Mouse (Mus musculus) midbrain, embryonic 10.5 days (tissue): ENCODE results near the gene March2. TPM values are rescaled to one million over a fixed set of nuclear protein-coding genes. Genes with fewer than 3 reads are reported as not detected.
"Not testable (repeated sequence)": the region's sequence is repeated elsewhere in the genome, so short reads cannot be mapped to it uniquely, and the experiment has no call there.

Experiments used
- DNase-seq: peaks from one replicate; pipeline ENCODE4 v3.0.0-alpha.2; 2017; ENCODE audit warnings: low spot score
- H3K27ac ChIP-seq: fragments of 300-500 bp; sonication (generic); replicated peaks from 2 replicates; pipeline ENCODE4 v1.5.1; 2016; ENCODE audit warnings: mild to moderate bottlenecking
- H3K27me3 ChIP-seq: fragments of 300-500 bp; sonication (generic); 2 replicates; pipeline ENCODE4 v1.6.1; 2016; ENCODE audit warnings: low read depth, mild to moderate bottlenecking; ENCODE audit not compliant: poor library complexity, severe bottlenecking
- H3K36me3 ChIP-seq: fragments of 300-500 bp; sonication (generic); 2 replicates; pipeline ENCODE4 v1.6.1; 2016; ENCODE audit warnings: mild to moderate bottlenecking, moderate library complexity
- H3K4me1 ChIP-seq: fragments of 300-500 bp; sonication (generic); 2 replicates; pipeline ENCODE4 v1.6.1; 2016
- H3K4me3 ChIP-seq: fragments of 300-500 bp; sonication (generic); 2 replicates; pipeline ENCODE4 v1.5.1; 2016; ENCODE audit warnings: mild to moderate bottlenecking, moderate library complexity
- H3K9me3 ChIP-seq: fragments of 300-500 bp; sonication (generic); replicated peaks from 2 replicates; pipeline ENCODE4 v1.6.1; 2016; ENCODE audit warnings: mild to moderate bottlenecking
- WGBS: fragments of 180-500 bp; shearing (Covaris S2); methylation state at CpG from one replicate; pipeline ENCODE4 v1.1.7; 2016; 5-methylcytosine and 5-hydroxymethylcytosine counted together
- polyA plus RNA-seq: library from polyadenylated mRNA; unstranded; fragments of >200 nt; fragmentation: Nextera tagmentation; extraction: Ambion mirVana; gene quantifications from 2 replicates; pipeline ENCODE4 v1.2.1, GENCODE M21; 2016

Gene March2
- polyA plus RNA-seq, 1 experiment from 2014 or later = 35.5 TPM

DNA sequence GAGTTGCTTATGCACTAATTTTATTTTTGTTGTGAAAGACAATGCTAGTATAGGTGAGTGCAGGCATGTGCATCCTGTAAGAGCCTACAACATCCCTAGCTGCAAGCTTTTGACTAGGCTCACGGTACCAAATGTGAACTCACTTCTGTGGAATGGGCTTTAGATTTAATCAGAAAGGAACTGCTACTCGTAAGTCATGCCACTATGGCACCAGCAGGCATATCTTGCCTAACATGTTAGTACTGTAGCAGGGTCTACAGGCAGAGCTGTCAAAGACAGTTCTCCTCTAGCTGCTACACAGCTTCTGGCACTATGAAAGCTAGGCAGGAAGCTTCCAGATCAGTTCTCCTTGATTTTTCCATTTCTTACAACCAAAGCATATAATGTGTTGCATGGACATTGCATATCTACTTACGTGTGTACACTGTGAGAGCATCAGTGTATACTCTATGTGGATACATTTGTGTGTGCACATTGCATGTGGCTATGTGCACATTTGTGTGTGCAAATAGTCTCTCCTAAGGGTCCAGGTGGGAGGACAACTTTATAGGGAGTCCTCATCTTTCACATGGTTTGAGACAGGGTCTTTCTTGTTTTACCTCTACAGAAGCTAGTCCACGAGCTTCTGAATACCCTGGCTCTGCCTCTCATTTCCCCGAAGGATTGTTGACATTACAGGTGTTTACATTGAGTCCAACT is 26.4 kb upstream of the March2 start:
- no peaks in the 10 kb centered on the region for H3K4me1 ChIP-seq
- no peak overlapping the region for H3K4me3 ChIP-seq
- no peaks in the 10 kb centered on the region for H3K27me3 ChIP-seq
- H3K9me3 ChIP-seq = peaks cover 11% of the 10 kb centered on the region; the same call in 1 of the 2 replicates
- DNase-seq = no peak
- H3K27ac ChIP-seq = no peak overlapping the region
- 91% methylated on average over 5 of the region's 5 CpGs for WGBS
- peaks cover 50% of the 10 kb centered on the region for H3K36me3 ChIP-seq

DNA sequence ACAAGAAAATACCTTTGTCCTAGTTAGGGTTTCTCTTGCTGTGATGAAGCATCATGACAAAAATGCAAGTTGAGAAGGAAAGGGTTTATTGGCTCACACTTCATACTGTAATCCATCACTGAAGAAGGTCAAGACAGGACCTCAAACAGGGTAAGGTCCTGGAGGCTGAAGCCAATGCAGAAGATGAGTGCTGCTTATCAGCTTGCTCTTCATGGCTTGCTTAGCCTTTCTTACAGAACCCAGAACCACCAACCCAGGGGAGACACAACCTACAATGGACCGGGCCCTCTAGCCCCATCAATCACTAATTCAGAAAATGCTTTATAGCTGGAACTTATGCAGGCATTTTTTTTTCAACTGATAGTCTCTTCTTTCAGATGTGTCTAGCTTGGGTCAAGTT is 23.9 kb upstream of the March2 start:
- no peaks in the 10 kb centered on the region for H3K4me1 ChIP-seq
- peaks cover 26% of the 10 kb centered on the region for H3K36me3 ChIP-seq
- H3K27me3 ChIP-seq = no peaks in the 10 kb centered on the region
- no peak for DNase-seq
- peaks cover 14% of the 10 kb centered on the region; the same call in 1 of the 2 replicates for H3K9me3 ChIP-seq
- 90% methylated on average over 1 of the region's 1 CpGs for WGBS
- H3K4me3 ChIP-seq = no peak overlapping the region
- H3K27ac ChIP-seq = no peak overlapping the region

DNA sequence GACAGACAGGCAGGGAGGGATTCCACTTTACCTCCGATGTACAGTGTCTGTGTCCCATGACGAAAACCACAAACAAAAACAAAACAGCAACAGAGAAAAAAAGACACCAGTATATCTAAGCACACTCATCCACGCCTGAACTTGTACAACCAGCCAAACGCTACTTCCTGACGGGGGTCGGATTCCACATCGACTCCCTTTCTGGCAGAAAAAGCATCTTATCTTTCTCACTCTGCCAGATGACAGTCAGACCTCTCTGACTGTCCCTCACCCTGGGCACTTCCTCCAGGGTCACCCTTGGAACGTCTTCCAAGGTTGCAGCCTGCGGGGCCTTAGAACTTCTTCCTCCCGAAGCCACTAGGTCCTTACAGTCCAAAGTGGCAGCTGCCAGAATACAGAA is 15.1 kb upstream of the March2 start:
- peaks cover 10% of the 10 kb centered on the region; the same call in 1 of the 2 replicates for H3K9me3 ChIP-seq
- 87% methylated on average over 10 of the region's 10 CpGs for WGBS
- H3K4me1 ChIP-seq, DNase-seq, H3K27ac ChIP-seq, H3K36me3 ChIP-seq, H3K4me3 ChIP-seq, H3K27me3 ChIP-seq: not testable (repeated sequence)

DNA sequence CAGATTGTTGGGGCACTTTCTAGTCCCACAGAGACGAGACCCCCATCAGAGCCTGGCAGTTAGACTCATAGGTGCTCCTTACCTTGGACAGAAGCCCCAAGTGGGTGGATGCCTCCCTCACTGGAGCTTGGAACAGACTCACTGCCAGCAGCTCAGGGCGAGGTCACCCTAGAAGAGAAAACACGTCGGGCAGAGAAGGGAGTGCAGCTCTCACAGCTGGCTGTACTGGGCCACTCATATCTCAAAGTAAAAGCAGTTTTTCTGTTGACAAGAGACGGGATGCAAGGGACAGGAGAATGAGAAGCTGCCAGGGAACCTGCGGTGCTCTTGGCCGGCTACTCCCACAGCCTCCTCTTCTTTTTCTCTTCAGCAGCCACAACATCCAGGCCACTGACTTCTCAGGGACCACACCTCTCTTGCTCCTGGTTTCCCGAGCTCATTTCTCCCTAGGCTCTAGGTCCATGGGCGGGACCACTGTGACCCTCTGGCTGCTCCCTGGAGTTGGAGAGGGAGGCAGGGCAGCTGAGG is 14.2 kb upstream of the March2 start:
- not testable (repeated sequence) for H3K27ac ChIP-seq, H3K4me3 ChIP-seq, H3K4me1 ChIP-seq, H3K9me3 ChIP-seq, H3K27me3 ChIP-seq, H3K36me3 ChIP-seq
- WGBS = 79% methylated on average over 9 of the region's 9 CpGs
- peak; percentile 4 for DNase-seq

DNA sequence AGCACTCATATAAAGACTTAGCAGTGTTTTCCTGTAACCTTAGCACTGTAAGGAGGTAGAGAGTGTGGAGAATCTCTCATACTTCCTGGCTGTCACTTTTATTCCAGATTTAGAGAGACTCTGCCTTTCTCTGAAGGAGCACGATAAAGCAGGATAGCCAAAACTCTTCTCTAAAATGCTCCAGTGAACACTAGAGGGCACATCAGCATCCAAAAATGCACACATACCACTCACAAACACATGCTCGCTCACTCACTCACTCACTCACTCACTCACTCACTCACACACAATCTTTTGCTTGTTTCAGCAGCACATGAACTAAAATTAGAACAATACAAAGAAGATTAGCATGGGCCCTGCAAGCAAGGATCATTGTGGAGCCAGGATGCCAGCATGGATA is 10.7 kb upstream of the March2 start:
- Histone ChIP-seq H3K9me3 (peaks cover 17% of the 10 kb centered on the region; the same call in 1 of the 2 replicates), H3K4me3 (no peak overlapping the region), H3K36me3 (no peaks in the 10 kb centered on the region), H3K4me1 (no peaks in the 10 kb centered on the region), H3K27me3 (no peaks in the 10 kb centered on the region), H3K27ac (no peak overlapping the region)
- WGBS = 73% methylated on average over 2 of the region's 2 CpGs
- no peak for DNase-seq

DNA sequence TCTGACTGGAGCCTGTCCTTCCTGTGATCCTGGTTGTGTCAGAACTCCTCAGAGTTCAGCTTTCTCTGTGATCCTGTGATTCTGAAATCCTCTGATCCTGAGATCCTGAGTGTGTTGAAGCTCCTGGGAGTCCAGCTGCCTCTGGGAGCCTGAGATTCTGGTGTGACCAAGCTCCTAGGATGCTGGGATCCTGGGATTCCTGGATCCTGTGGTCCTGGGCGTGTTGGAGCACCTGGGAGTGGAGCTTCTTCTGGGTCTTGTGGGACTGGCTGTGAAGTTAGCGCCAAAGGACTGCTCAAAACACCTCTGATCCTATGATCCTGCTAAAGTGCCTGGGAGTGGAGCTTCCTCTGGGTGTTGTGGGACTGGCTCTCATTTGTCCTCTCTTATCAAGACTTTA is 9.9 kb upstream of the March2 start:
- Histone ChIP-seq H3K36me3 (no peaks in the 10 kb centered on the region), H3K9me3 (peaks cover 17% of the 10 kb centered on the region; the same call in 1 of the 2 replicates), H3K4me3 (no peak overlapping the region), H3K27me3 (no peaks in the 10 kb centered on the region), H3K27ac (no peak overlapping the region), H3K4me1 (no peaks in the 10 kb centered on the region)
- 74% methylated on average over 2 of the region's 2 CpGs for WGBS
- DNase-seq = no peak

DNA sequence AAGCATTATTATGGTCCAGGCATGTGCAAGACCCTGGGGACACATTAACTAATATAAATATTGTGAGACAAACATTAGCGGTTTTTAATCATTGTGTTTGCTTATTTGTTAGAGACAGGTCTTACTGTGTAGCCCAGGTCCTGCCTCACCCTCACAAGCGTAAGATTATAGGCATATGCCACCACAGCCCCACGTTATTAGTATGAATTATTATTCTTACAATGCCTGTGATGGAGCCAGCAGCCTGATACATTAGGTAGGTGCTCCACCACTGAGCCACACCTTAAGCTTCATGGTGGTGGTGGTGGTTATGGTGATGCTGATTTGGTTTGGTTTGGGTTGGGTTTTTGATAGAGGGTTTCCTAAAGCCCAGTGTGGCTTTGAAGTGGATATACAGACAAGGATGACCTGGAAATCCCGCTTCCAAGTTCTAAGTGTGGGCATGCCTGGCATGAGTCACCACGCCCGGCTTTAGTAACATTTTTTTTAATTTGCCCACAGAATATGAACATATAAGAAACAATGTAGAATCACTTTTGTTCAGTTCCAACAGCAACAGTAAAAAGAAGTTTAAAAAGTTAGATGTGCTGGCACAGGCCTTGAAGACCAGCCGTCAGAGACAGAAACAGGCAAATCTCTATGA is 1.4 kb upstream of the March2 start:
- DNase-seq = no peak
- Histone ChIP-seq H3K4me3 (no peak overlapping the region), H3K9me3 (no peaks in the 10 kb centered on the region), H3K36me3 (0 out of 2 replicates have a peak, but pooled peaks cover 3% of the 10 kb centered on the region), H3K27ac (no peak overlapping the region), H3K4me1 (peaks cover 6% of the 10 kb centered on the region), H3K27me3 (no peaks in the 10 kb centered on the region)
- 90% methylated on average over 7 of the region's 7 CpGs for WGBS

DNA sequence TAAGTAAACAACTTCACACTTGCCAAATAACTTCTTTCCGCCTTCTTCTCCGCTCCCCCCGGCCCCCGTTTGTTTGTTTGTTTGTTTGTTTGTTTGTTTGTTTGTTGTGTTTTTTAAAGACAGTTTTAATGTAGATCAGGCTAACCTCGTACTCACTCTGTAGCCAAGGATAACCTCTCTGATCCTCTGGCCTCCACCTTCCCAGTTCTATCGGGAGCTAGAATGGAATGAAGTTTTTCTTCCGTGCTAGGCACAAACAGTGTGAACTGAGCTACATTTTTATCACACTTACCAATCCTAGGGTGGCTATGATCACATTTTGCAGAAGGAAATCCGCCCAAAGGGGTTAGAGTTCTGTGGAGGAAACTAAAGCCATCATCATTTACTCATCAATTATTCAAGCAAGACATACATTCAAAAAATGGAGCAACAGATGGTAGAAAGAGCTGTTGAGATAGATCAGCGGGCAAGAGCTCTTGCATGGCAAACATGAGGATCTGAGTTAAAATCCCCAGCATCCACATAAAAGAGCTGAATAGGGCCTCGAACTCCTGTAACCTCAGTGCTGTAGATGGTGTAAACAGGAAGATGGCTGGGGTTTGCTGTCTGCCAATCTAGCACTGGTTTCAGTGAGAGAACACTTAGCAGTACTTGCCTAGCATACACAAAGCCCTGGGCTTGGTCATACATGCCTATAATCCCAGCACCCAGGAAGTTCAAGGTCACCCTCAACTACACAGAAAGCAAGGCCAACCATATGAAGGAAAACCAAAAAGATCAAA is 665 bp upstream of the March2 start:
- H3K4me3 ChIP-seq = peak overlapping the region; percentile 88
- H3K36me3 ChIP-seq = 0 out of 2 replicates have a peak, but pooled peaks cover 3% of the 10 kb centered on the region
- no peaks in the 10 kb centered on the region for H3K27me3 ChIP-seq
- H3K27ac ChIP-seq = peak overlapping the region; percentile 90
- no peaks in the 10 kb centered on the region for H3K9me3 ChIP-seq
- DNase-seq = no peak
- peaks cover 6% of the 10 kb centered on the region for H3K4me1 ChIP-seq
- 50% methylated on average over 10 of the region's 10 CpGs for WGBS

DNA sequence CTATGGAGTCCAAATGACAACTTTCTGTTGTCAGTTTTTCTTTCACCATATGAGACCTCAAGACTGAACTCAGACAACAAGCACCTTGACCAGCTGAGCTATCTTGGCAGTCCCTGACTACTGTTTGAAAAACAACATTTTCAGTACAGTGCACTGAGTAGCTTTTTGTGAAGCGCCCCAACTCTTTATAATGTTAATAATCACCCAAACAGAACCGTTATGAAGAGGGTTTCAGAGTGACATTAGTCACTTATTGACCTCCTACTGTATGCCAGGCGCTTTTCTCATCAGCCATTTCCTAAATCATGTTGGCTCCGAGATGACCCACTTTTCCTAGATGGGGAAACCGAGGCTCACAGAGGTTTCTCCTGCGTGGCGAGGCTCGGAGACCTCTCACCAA is 488 bp downstream of the March2 start:
- Histone ChIP-seq H3K4me1 (peaks cover 6% of the 10 kb centered on the region), H3K36me3 (0 out of 2 replicates have a peak, but pooled peaks cover 3% of the 10 kb centered on the region), H3K9me3 (no peaks in the 10 kb centered on the region), H3K27me3 (no peaks in the 10 kb centered on the region), H3K27ac (peak overlapping the region; percentile 90), H3K4me3 (peak overlapping the region; percentile 88)
- no peak for DNase-seq
- 9% methylated on average over 8 of the region's 8 CpGs for WGBS

DNA sequence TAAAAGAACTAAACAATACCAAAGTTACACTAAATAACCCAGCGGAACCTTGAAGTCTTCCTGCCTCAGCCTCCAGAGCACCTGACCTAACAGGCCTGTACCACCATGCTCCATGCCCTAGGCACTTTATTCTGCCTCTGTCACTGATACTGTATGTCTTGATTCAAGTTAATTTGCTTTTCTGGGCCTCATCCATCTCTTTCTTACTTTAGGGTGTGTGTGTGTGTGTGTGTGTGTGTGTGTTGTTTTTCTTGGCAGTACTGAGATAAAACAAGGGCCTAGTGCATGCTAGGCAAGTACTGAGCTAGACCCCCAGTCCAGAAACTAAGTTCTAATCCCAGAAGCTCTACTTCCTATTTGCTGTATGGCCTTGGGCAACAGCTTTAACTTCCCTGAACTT is 1.2 kb downstream of the March2 start:
- Histone ChIP-seq H3K27me3 (no peaks in the 10 kb centered on the region), H3K27ac (no peak overlapping the region), H3K4me3 (0 out of 2 replicates have a peak overlapping the region, but pooled peaks have one; percentile 88), H3K9me3 (0 out of 2 replicates have a peak, but pooled peaks cover under 1% of the 10 kb centered on the region), H3K36me3 (0 out of 2 replicates have a peak, but pooled peaks cover 5% of the 10 kb centered on the region), H3K4me1 (peaks cover 6% of the 10 kb centered on the region)
- WGBS = 97% methylated on average over 1 of the region's 1 CpGs
- no peak for DNase-seq

DNA sequence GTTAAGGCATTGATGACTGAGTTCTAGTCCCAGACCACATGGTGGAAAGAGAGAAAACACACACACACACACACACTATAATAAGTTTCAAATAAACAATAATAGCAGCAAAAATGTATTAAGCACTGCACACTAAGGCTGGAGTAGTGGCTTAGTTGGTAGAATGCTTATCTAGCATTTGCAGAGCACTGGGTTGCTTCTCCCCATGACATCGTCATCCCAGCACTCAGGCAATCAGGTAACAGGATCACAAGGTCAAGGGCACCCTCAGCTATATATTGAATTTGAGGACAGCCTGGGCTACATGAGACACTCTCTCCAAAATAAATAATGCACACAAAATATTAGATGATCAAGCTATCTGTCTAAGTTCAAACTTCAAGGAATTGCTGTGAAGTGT is 3.7 kb downstream of the March2 start:
- peaks cover 18% of the 10 kb centered on the region for H3K36me3 ChIP-seq
- WGBS = 87% methylated on average over 1 of the region's 1 CpGs
- H3K4me1 ChIP-seq = peaks cover 6% of the 10 kb centered on the region
- no peak for DNase-seq
- no peak overlapping the region for H3K27ac ChIP-seq
- no peaks in the 10 kb centered on the region for H3K27me3 ChIP-seq
- H3K9me3 ChIP-seq = peaks cover 9% of the 10 kb centered on the region; the same call in 1 of the 2 replicates
- no peak overlapping the region for H3K4me3 ChIP-seq

DNA sequence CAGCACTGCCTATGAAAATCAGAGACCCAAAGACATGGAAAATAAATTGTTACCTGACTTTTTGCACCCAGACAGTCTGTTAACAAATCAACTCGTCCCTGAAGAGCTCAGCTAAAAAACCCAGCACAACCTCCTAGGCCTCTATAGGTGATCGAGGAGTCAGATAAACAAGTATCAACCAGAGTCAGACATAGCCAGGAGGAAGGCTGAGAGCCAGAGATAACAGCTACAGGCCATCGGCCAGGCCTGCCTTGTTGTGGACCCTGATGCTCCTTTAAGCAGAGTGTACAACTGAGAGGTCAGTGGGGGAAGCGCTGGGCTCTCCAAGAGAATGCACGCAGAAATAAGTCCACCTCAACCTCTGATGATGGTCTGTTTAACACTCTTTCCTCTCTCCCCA is 5.2 kb downstream of the March2 start:
- no peak overlapping the region for H3K27ac ChIP-seq
- no peaks in the 10 kb centered on the region for H3K27me3 ChIP-seq
- no peak for DNase-seq
- no peak overlapping the region for H3K4me3 ChIP-seq
- H3K9me3 ChIP-seq = peaks cover 9% of the 10 kb centered on the region; the same call in 1 of the 2 replicates
- peaks cover 6% of the 10 kb centered on the region for H3K4me1 ChIP-seq
- WGBS = 88% methylated on average over 5 of the region's 5 CpGs
- H3K36me3 ChIP-seq = peaks cover 31% of the 10 kb centered on the region
